Mouse (Mus musculus) stomach, embryonic 16.5 days (tissue): Measurements from ENCODE around the gene Uba1. TPM values are rescaled to one million over a fixed set of nuclear protein-coding genes. Genes with fewer than 3 reads are reported as not detected.

Source experiments
- ATAC-seq: fragments of 200-750 bp; cut with Nextera tagmentation; 2 replicates; pipeline ENCODE4 v1.8.0; 2017; ENCODE audit warnings: moderate number of reproducible peaks, moderate TSS enrichment; ENCODE audit not compliant: insufficient read depth, low FRiP score
- H3K27ac ChIP-seq: fragments of 300-500 bp; sonication (generic); 2 replicates; pipeline ENCODE4 v1.5.1; 2014; ENCODE audit warnings: low read length
- H3K27me3 ChIP-seq: fragments of 300-500 bp; sonication (generic); 2 replicates; pipeline ENCODE4 v1.6.1; 2014; ENCODE audit warnings: low read length, control low read depth, mixed read lengths; ENCODE audit not compliant: control insufficient read depth, insufficient read depth
- H3K36me3 ChIP-seq: fragments of 300-500 bp; sonication (generic); 2 replicates; pipeline ENCODE4 v1.6.1; 2014; ENCODE audit warnings: low read length; ENCODE audit not compliant: control insufficient read depth, insufficient read depth
- H3K4me1 ChIP-seq: fragments of 300-500 bp; sonication (generic); 2 replicates; pipeline ENCODE4 v1.6.1; 2014; ENCODE audit warnings: low read length, control low read depth, mixed read lengths; ENCODE audit not compliant: control insufficient read depth, insufficient read depth
- H3K4me2 ChIP-seq: fragments of 300-500 bp; sonication (generic); 2 replicates; pipeline ENCODE4 v1.6.1; 2014; ENCODE audit warnings: low read depth, low read length, mixed read lengths
- H3K4me3 ChIP-seq: fragments of 300-500 bp; sonication (generic); replicated peaks from 2 replicates; pipeline ENCODE4 v1.5.1; 2014; ENCODE audit warnings: mild to moderate bottlenecking, low read length
- H3K9ac ChIP-seq: fragments of 300-500 bp; sonication (generic); 2 replicates; pipeline ENCODE4 v1.6.1; 2014; ENCODE audit warnings: low read length
- H3K9me3 ChIP-seq: fragments of 300-500 bp; sonication (generic); replicated peaks from 2 replicates; pipeline ENCODE4 v1.6.1; 2016; ENCODE audit warnings: low read length, control low read depth; ENCODE audit not compliant: control insufficient read depth
- WGBS: fragments of 180-500 bp; shearing (Covaris S2); extraction: QIAGEN DNeasy Blood & Tissue Kit; methylation state at CpG from one replicate; pipeline ENCODE4 v1.1.7; 2014; 5-methylcytosine and 5-hydroxymethylcytosine counted together
- polyA plus RNA-seq: library from polyadenylated mRNA; unstranded; fragments of >200 nt; fragmentation: Nextera tagmentation; extraction: Ambion mirVana; gene quantifications from 2 replicates; pipeline ENCODE4 v1.2.1, GENCODE M21; 2015

Uba1 gene
- polyA plus RNA-seq, 1 experiment from 2014 or later: 201 TPM

DNA sequence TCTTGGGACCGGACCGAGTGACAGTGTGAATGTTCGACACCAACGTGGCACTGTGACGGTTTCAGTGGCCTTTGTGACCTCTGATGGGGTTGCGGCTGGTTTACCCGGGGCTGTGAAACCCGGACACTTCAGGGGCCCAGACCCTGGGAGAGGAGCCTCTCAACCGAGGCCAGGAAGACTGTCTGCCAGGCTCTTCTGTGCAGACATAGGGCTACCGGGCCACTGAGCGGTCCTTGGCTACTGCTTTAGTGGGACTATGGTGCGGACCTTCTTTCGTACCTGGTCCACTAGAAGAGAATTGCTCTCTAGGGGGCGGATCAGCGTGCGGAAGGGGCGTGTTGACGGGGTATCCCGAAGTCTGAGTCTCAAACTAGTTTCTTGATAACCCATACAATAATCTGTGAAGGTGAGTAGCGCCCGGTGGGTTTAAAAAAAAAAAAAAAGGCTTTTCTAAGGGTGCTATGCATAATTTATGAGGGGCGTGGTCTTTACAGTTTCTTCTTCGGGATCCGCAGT, 823 bp downstream of the Uba1 start:
- Histone ChIP-seq H3K4me1 (no peaks in the 10 kb centered on the region), H3K27me3 (no peaks in the 10 kb centered on the region), H3K9ac (peak overlapping the region; percentile 75), H3K9me3 (no peaks in the 10 kb centered on the region), H3K36me3 (no peaks in the 10 kb centered on the region), H3K4me2 (peak overlapping the region; percentile 71), H3K4me3 (peak overlapping the region; percentile 57), H3K27ac (0 out of 2 replicates have a peak overlapping the region, but pooled peaks have one; percentile 46)
- no peak for ATAC-seq
- 17% methylated on average over 24 of the region's 24 CpGs for WGBS

DNA sequence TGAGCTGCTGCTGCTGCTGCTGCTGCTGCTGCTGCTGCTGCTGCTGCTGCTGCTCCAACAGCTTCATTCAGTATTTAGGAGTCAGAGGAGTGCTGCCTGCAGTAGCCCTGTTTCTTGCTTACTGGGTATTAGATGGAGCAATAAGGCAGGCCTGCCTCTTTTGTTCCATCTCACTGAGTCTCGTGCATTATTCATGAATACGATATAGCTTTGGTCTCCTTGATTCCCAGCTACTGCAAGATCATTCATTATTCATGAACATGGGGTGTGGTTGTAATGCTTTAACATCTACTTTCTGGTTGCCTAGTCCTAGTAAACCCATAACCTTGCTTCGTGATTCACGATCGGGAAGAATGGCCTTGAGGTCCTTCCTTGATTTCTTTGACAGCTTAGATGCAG, 4.2 kb downstream of the Uba1 start:
- H3K4me1 ChIP-seq: no peaks in the 10 kb centered on the region
- H3K27ac ChIP-seq: peak overlapping the region; percentile 49; the same call in 1 of the 2 replicates
- H3K4me3 ChIP-seq: no peak overlapping the region
- H3K36me3 ChIP-seq: no peaks in the 10 kb centered on the region
- WGBS: 27% methylated on average over 5 of the region's 5 CpGs
- no peaks in the 10 kb centered on the region for H3K9me3 ChIP-seq
- no peak overlapping the region for H3K9ac ChIP-seq
- 0 out of 2 replicates have a peak, but pooled peaks have one; percentile 1 for ATAC-seq
- H3K4me2 ChIP-seq: no peak overlapping the region
- H3K27me3 ChIP-seq: no peaks in the 10 kb centered on the region

- peak overlapping the region; percentile 80 for H3K9ac ChIP-seq
- H3K27me3 ChIP-seq: no peaks in the 10 kb centered on the region
- no peaks in the 10 kb centered on the region for H3K4me1 ChIP-seq
- ATAC-seq: peak; percentile 87
- peak overlapping the region; percentile 66 for H3K4me2 ChIP-seq
- peak overlapping the region; percentile 68 for H3K4me3 ChIP-seq
- H3K27ac ChIP-seq: peak overlapping the region; percentile 71
- no peaks in the 10 kb centered on the region for H3K36me3 ChIP-seq
- 14% methylated on average over 25 of the region's 28 CpGs for WGBS
- no peaks in the 10 kb centered on the region for H3K9me3 ChIP-seq
These were observed 4.8 kb downstream of the Uba1 start for GRCm38 (mm10) chrX:20662716-20663443.

DNA sequence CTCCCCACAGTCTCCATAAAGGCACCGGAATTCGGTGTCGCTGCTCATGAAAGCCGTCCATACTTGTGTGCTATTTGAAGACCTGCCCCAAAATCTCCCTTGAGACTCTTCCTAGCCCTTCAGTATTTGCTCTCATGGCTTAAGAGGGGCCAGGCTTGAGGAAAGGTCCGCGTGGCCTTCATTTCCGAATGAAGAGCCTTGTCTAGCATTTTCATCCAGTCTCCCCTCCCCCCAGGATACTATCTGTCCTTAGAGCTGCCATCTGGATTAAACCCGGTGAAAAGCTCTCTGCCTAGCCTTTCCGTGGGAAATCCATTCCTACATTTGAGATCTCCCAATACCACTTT, 5.3 kb downstream of the Uba1 start:
- Histone ChIP-seq H3K27me3 (no peaks in the 10 kb centered on the region), H3K36me3 (0 out of 2 replicates have a peak, but pooled peaks cover 2% of the 10 kb centered on the region), H3K4me2 (peak overlapping the region; percentile 66), H3K9ac (peak overlapping the region; percentile 80), H3K4me3 (peak overlapping the region; percentile 68), H3K4me1 (no peaks in the 10 kb centered on the region), H3K9me3 (no peaks in the 10 kb centered on the region), H3K27ac (peak overlapping the region; percentile 71; the same call in 1 of the 2 replicates)
- no peak for ATAC-seq
- WGBS: 14% methylated on average over 9 of the region's 9 CpGs

DNA sequence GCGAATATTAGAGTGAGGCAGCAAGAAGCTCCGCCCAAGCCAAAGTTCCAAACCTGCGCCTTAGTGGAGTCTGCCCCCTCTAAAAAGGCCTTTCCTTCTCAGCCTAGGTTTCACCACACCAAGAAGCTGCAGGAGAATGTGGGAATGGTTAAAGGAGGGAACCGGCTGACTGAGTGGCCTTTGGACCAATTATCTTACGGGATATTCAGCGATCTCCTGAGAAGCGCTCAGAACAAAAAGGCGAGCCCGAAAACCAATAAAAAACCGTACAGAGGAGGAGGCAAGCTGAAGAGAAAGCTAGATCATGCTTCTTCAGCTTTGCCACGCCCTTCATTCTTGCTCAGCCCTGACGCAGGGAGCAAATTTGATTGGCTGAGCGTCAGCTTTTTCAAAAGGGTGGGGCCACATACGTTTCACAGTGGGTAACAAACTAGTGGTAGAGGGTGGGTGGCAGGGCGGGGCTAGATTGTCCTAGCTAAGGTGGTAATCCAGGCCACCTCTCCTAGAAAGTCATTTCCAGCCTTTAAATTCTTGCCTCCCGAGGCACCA, 29.5 kb downstream of the Uba1 start, which contains the start of gene Cdk16:
Gene Cdk16, plus strand, starts transcription at position 436 of the 549 bp plus-strand sequence.
- peak within 1 kb of the TSS; percentile 69 for H3K4me3 ChIP-seq
- 0 out of 2 replicates have a peak, but pooled peaks cover 5% of the 10 kb centered on the region for H3K36me3 ChIP-seq
- no peaks in the 10 kb centered on the region for H3K9me3 ChIP-seq
- H3K27me3 ChIP-seq: no peaks in the 10 kb centered on the region
- peak; percentile 95 for ATAC-seq
- peak within 1 kb of the TSS; percentile 92 for H3K9ac ChIP-seq
- H3K4me1 ChIP-seq: peaks cover 4% of the 10 kb centered on the region; the same call in 1 of the 2 replicates
- H3K4me2 ChIP-seq: peak within 1 kb of the TSS; percentile 63
- peak within 1 kb of the TSS; percentile 97 for H3K27ac ChIP-seq
- 14% methylated on average over 16 of the region's 16 CpGs for WGBS

- peak; percentile 91 for ATAC-seq
- H3K27ac ChIP-seq: peak overlapping the region; percentile 97
- H3K4me3 ChIP-seq: peak overlapping the region; percentile 69
- 20% methylated on average over 33 of the region's 33 CpGs for WGBS
- no peaks in the 10 kb centered on the region for H3K27me3 ChIP-seq
- no peaks in the 10 kb centered on the region for H3K9me3 ChIP-seq
- H3K4me2 ChIP-seq: peak overlapping the region; percentile 63
- H3K36me3 ChIP-seq: 0 out of 2 replicates have a peak, but pooled peaks cover 3% of the 10 kb centered on the region
- peaks cover 4% of the 10 kb centered on the region; the same call in 1 of the 2 replicates for H3K4me1 ChIP-seq
- peak overlapping the region; percentile 92 for H3K9ac ChIP-seq
These were observed 30.0 kb downstream of the Uba1 start for GRCm38 (mm10) chrX:20688068-20688547.

DNA sequence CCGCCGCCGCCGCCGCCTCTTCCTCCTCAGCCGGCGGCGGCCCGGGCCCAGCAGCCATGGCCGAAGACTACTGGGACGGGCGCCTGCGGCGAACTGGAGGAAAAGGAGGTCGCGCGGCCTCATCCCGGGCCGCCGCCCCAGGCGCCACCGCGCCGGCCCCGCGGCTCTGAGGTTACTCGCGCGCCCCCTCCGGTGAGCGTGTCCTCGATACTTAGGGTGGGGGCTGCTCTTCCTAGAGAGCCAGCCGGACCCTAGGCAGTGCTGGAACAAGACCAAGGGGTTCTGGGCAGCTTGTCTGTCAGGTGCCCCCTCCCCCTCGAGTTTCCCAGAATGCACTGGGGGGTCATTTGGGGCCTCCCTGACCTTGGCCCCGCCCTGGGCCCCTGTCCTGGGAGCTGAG, 30.5 kb downstream of the Uba1 start:
- no peaks in the 10 kb centered on the region for H3K27me3 ChIP-seq
- H3K4me3 ChIP-seq: peak overlapping the region; percentile 69
- H3K4me2 ChIP-seq: peak overlapping the region; percentile 63
- H3K9ac ChIP-seq: peak overlapping the region; percentile 92
- H3K9me3 ChIP-seq: no peaks in the 10 kb centered on the region
- ATAC-seq: peak; percentile 39
- peak overlapping the region; percentile 97 for H3K27ac ChIP-seq
- 0 out of 2 replicates have a peak, but pooled peaks cover 3% of the 10 kb centered on the region for H3K36me3 ChIP-seq
- H3K4me1 ChIP-seq: peaks cover 4% of the 10 kb centered on the region; the same call in 1 of the 2 replicates
- WGBS: 6% methylated on average over 28 of the region's 35 CpGs

DNA sequence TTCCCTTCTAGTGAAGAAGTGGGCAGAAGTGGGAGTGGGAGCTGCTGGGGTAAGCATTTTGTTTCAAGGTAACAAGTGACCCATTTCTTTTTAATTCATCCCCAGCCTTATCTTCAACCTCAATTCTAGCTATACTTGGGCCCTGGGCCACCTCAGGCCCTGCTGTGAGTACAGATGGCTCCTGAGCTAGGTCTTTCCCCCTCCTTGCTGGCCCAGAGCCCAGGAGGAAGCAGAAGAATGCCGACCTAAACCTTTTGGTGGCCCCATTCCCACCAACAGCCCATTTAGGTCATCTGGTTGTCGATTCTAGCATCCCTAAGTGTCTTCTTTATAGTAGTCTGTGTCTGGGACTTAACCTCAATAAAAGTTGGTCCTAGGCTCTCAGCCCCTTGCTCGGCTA, 33.4 kb downstream of the Uba1 start:
- Histone ChIP-seq H3K4me2 (no peak overlapping the region), H3K36me3 (no peaks in the 10 kb centered on the region; the same call in 1 of the 2 replicates), H3K27ac (no peak overlapping the region), H3K9ac (no peak overlapping the region), H3K4me1 (peaks cover 4% of the 10 kb centered on the region; the same call in 1 of the 2 replicates), H3K27me3 (no peaks in the 10 kb centered on the region), H3K9me3 (no peaks in the 10 kb centered on the region), H3K4me3 (no peak overlapping the region)
- no peak for ATAC-seq
- WGBS: 62% methylated on average over 3 of the region's 3 CpGs

DNA sequence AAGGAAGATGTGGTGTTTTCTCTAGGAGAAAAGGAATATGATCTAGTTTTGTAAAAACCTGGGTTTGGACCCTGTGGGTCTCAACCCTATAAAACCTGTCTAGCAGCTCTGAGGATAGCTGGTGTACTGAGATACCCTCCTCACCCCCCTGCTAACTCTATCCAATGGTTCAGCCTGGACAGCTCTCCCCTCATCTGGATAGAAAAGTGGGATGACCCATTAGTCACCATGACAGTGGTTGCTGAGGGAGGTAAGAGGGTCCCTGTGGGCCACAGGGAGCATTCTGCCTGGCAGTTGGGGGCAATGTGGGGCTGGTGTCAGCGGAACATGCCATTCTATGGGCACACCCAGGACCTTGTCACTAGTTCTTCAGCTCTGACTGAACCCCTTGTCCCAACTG, 34.5 kb downstream of the Uba1 start:
- H3K27ac ChIP-seq: no peak overlapping the region
- 72% methylated on average over 1 of the region's 1 CpGs for WGBS
- no peak for ATAC-seq
- no peak overlapping the region for H3K9ac ChIP-seq
- no peaks in the 10 kb centered on the region for H3K27me3 ChIP-seq
- H3K4me3 ChIP-seq: no peak overlapping the region
- H3K4me2 ChIP-seq: no peak overlapping the region
- no peaks in the 10 kb centered on the region for H3K9me3 ChIP-seq
- no peaks in the 10 kb centered on the region for H3K4me1 ChIP-seq
- no peaks in the 10 kb centered on the region; the same call in 1 of the 2 replicates for H3K36me3 ChIP-seq
